Mouse (Mus musculus) heart, postnatal 0 days (tissue): ENCODE measurements at regions not wholly inside any gene's neighbourhood (a gene's known extent, or its start where the extent isn't known, plus 50 kb on each side); places are given as distances from the start of the nearest gene placed in this dataset.

Experiments
- CTCF ChIP-seq: IDR thresholded peaks from 2 replicates; pipeline ENCODE4 v1.5.1; 2016; ENCODE audit warnings: antibody characterized with exemption, control low read depth, low read depth
- EP300 ChIP-seq: IDR thresholded peaks from 2 replicates; pipeline ENCODE4 v1.6.1; 2016; ENCODE audit warnings: antibody characterized with exemption, low read depth

DNA sequence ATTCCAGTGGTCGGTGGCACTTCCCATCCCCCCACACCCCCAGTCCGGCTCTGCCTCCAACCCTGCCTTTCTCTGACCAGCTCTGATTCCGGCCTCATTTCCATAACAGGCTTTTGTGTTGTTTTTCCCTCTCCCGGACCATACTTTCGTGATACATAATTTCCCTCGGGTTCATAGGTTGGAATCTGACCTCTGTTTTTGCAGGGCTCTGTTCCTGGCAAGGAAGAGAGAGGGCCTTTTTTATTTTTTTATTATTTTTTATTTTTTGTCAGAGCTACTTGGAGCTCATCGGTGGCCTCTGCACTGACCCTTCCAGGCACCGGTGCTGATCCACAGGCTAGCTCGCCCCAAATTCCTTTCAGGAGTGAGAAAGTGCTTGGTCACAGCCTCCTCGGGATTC, 1477.7 kb upstream of the Gulo start:
- TF ChIP-seq EP300 = no peak
- no peak for TF ChIP-seq CTCF
